Mouse (Mus musculus) gastrocnemius, adult 2 months (tissue): Measurements from ENCODE around the gene Plekhm2. TPM values are rescaled to one million over a fixed set of nuclear protein-coding genes. Genes with fewer than 3 reads are reported as not detected.

Source experiments
- DNase-seq: peaks from one replicate; pipeline ENCODE4 v3.0.0; 2022
- H3K27ac ChIP-seq: fragments of 200-600 bp; 2 replicates; pipeline ENCODE4 v1.8.1; 2022; ENCODE audit warnings: mild to moderate bottlenecking
- H3K4me3 ChIP-seq: fragments of 200-600 bp; 2 replicates; pipeline ENCODE4 v1.8.1; 2022; ENCODE audit warnings: mild to moderate bottlenecking, moderate library complexity
- CTCF ChIP-seq: fragments of 200-600 bp; IDR thresholded peaks from 2 replicates; pipeline ENCODE4 v1.8.1; 2022; ENCODE audit warnings: antibody characterized with exemption, mild to moderate bottlenecking, moderate library complexity
- intact Hi-C: fragments of 180-260 bp; cut with DNase I; formaldehyde crosslinking; loops from one replicate; pipeline ENCODE4 v1.15.1; 2025
- total RNA-seq, 2 experiments: library from RNA; stranded (reverse); gene quantifications; 2 replicates each; pipeline ENCODE4 v1.2.3; 2021

Plekhm2 gene
- total RNA-seq, 2 experiments from 2014 or later = 32.9 to 34.7 TPM

DNA sequence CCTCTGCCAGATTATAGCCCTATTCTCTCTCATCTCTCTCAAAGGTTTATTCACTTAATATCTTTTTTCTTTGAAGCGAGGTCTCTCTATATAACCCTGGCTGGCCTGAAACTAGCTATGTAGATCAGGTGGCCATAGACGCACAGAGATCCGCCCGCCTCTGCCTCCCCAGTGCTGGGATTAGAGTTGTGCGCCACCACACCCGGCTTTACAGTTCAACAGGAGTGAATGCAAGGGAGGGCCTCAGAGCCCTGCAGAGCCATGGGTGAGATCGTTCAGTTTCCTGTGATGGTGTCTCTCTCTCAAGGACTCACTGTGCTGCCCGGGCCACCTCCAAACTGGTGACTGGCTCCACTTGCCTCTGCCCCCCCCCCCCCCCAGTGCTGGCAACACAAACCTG lies 40.6 kb downstream of the Plekhm2 start:
- intact Hi-C loops = no loop called here

DNA sequence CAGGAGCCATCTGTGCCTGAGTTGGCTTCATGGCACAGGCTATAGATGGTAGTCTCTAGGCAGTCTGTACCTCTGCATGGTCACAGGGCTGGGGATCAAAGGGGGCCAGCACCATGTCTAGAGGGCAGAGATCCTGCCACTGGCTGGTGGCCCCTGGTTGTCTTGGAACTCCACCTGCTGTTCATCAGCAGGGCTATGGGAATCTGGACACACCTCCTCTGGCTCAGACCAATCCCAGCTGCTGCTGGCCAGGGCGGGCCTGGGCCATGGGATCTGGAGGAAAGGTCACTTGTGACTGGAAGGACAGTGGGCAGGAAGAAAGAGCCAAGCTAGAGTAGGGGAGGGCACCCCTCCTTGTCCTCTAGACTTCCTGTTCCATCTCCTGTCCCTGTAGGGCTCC lies 41.0 kb downstream of the Plekhm2 start, which contains the start of gene Slc25a34:
Slc25a34 (minus strand) TSS at position 156 of the 400 bp plus-strand sequence.
- intact Hi-C loops = loop anchor here (2.0 kb wide), 1 partner anchor 13 kb away; no protein-coding TSS in a partner anchor
- Histone ChIP-seq H3K4me3 (peak within 1 kb of the TSS; percentile 69), H3K27ac (peak within 1 kb of the TSS; percentile 90)
- peak; percentile 88 for DNase-seq
- 0 out of 2 replicates have a peak, but pooled peaks have one; percentile 6 for TF ChIP-seq CTCF

More for the DNA sequence above, 40.6 kb downstream of the Plekhm2 start:
- no peak overlapping the region for H3K4me3 ChIP-seq
- no peak for DNase-seq
- no peak for TF ChIP-seq CTCF
- peak overlapping the region; percentile 90 for H3K27ac ChIP-seq

DNA sequence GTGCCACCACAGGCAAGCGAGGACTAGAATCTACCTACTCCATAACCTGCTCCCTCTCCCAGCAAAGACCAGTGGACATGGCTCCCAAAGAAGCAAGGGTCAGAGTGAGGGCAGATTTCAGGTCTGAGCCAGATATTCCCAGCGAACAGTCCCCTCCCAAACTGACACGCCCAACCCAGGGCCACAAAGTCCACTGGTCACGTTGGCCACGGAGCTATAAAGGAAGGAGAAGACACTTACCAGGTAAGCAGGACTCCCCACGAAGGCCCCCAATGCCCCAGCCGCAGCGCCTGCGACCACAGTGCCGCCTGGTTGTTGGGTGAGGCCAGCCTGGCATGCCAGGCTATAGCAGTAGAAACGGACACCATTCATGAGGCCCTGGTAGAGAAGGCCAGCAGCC lies 41.7 kb downstream of the Plekhm2 start:
- DNase-seq = no peak
- peak overlapping the region; percentile 90 for H3K27ac ChIP-seq
- TF ChIP-seq CTCF = no peak
- intact Hi-C loops = loop anchor here (2.0 kb wide), 1 partner anchor 14 kb away; no protein-coding TSS in a partner anchor
- peak overlapping the region; percentile 69 for H3K4me3 ChIP-seq

DNA sequence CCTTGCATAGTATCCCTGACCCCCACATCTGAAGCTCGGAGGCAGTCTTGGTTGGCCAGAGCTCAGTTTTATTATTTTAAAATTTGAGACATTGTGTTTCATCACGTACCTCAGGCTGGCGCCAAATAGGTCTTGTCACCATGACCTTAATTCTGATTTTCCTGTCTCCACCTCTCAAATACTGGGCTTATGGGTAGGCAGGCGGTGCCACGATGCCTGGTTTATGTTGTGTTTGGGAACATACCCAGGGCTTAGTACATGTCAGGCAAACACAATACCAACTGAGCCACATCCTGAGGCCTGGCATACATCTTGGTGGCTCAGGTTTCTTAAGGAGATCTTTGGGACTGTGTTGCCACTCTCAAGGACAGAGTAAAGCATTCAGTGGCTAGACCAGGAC lies 42.1 kb downstream of the Plekhm2 start:
- no peak for DNase-seq
- intact Hi-C loops = loop anchor here (2.0 kb wide), 1 partner anchor 14 kb away; no protein-coding TSS in a partner anchor
- peak overlapping the region; percentile 69 for H3K4me3 ChIP-seq
- H3K27ac ChIP-seq = peak overlapping the region; percentile 90
- no peak for TF ChIP-seq CTCF

DNA sequence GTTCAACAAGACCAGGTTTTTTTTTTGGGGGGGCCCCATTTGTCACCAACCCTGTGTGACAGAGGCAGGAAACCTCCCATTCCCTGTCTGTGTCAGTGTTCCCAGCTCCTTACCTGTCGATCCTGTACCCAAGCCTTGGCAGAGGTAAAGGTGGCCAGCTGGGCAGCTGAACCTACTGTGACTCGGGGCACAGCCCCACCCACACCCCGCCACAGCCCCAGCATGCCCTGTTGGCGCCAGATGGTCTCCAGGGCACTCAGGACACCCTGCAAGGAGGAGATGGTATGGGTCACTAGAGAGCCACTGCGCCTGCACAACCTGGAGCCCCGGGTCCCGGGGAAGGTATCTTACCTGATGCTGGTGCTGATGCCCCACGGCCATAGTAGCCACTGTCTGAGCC lies 42.6 kb downstream of the Plekhm2 start:
- intact Hi-C loops = loop anchor here (2.0 kb wide), 1 partner anchor 15 kb away; no protein-coding TSS in a partner anchor

DNA sequence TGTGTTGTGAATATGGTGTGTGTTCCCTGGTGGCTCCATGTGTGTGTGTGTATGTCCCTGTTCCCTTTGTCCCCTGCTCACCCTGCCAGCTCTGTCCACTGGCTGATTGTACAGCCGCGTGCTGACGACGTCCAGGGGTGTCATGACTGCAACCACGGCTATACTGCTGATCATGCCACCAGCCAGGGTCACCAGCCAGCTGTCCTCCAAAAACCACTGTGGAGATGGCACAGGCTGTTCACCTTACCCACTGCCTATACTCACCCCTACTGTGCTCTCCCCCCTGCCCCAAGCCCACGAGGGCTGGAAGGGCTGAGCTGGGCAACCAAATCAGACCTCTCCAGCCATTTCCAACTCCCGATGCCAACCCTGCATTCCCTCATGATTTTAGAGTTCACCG lies 43.4 kb downstream of the Plekhm2 start:
- intact Hi-C loops = no loop called here
- H3K4me3 ChIP-seq = no peak overlapping the region
- TF ChIP-seq CTCF = no peak
- H3K27ac ChIP-seq = no peak overlapping the region
- DNase-seq = no peak

More for the DNA sequence above, 42.6 kb downstream of the Plekhm2 start:
- Histone ChIP-seq H3K4me3 (peak overlapping the region; percentile 69), H3K27ac (peak overlapping the region; percentile 90)
- DNase-seq = no peak
- no peak for TF ChIP-seq CTCF

DNA sequence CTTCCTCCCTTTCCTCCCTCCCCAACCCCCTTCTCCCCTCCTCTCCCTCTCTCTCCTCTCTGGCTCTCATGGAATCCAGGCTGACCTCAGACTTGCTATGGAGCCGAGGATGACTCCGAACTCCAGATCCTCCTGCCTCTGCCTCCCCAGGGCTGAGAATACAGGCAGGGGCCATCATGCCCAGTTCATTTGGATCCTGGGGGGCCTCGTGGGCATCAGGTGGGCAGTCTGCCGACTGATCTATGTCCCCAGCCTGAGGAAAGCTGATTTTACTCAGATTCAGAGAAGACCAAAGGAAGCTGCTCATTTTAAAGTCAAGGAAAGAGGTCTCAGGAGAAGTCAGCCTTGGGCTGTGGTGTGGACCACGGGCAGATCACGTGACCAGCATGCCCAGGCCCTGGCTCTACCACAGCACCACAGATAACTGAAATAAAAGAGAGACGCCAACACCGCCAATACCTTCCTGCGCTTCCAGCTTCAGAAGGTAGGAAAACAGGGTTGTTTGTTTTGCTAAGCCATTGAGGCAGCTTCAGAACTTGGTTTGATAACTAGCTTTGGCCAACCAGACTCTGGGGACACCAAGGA lies 45.3 kb downstream of the Plekhm2 start:
- no peak for DNase-seq
- TF ChIP-seq CTCF = no peak
- Histone ChIP-seq H3K4me3 (no peak overlapping the region), H3K27ac (no peak overlapping the region)
- intact Hi-C loops = loop anchor here (2.0 to 10.0 kb wide), 3 partner anchors 205 to 335 kb away; partner anchors contain the start of gene Cela2a

DNA sequence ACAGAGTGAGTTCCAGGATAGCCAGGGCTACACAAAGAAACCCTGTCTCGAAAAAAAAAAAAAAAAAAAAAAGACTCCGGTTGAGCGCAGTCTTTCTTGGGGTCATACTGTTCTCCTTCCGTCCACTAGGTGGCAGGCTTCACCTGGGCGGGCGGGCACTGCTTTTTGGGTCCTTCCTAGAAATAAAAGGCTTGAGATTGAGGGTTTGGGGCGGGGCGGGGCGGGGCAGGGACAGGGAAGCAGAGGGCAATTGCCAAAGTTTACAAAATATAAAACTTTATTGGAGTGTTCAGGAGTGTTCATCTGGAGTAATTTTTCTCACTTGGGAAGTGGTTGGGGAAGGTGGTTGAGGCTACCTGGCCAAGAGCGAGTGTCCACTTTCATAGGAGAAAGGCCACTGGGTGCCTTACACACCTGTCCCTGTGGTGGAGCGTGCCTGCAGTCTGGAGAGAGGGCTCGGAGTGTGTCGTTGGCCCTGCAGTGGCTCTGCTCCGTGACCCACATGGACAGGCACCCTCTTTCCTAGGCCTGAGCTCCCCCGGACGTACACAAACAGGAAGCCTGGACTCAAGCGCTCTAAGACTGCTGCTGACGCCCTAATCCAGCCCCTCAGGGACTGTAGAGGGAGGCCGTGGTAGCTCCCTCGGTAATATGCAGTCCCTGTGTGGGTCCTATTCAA lies 46.0 kb downstream of the Plekhm2 start, which contains the start of gene Tmem82:
Tmem82 (minus strand) TSS at position 69 of the 679 bp plus-strand sequence.
- TF ChIP-seq CTCF = peak; percentile 66
- Histone ChIP-seq H3K27ac (peak within 1 kb of the TSS; percentile 9), H3K4me3 (peak within 1 kb of the TSS; percentile 59)
- DNase-seq = peak; percentile 71
- intact Hi-C loops = loop anchor here (2.0 to 10.0 kb wide), 3 partner anchors 206 to 336 kb away; partner anchors contain the start of gene Cela2a

DNA sequence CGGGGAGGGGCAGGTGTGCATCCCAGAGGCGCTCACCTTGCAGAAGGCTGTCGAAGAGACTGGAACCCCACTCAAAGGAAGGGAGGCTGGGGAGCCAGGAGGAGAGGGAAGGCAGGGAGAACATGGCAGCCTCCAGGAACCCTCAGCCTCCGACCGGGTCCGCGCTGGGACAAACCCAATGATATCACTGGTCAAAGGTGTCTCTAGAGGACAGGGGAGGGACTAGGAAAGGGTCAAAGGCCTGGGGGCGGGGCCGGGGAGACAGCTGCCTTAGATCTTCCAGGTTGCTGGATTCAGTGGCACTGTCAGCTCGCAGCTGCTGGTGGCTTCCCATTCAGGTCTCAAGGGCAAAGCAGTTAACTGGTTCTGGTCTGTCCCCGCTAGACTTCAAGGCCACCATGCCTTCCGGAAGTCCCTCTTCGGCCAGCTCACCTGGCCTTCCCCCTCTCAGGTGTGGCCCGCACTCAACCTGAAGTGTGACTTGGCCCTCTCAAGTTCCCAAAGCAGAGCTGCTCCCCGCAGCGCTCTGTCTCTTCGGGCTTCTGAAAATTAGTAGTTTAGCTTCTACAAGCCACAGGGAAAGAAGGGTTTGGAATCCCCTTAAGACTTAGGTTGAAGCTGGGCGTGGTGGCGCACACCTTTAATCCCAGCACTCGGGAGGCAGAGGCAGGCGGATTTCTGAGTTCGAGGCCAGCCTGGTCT lies 46.7 kb downstream of the Plekhm2 start:
- no peak for DNase-seq
- intact Hi-C loops = loop anchor here (2.0 to 10.0 kb wide), 3 partner anchors 207 to 337 kb away; partner anchors contain the start of gene Cela2a
- Histone ChIP-seq H3K4me3 (peak overlapping the region; percentile 59), H3K27ac (no peak overlapping the region)
- TF ChIP-seq CTCF = no peak

DNA sequence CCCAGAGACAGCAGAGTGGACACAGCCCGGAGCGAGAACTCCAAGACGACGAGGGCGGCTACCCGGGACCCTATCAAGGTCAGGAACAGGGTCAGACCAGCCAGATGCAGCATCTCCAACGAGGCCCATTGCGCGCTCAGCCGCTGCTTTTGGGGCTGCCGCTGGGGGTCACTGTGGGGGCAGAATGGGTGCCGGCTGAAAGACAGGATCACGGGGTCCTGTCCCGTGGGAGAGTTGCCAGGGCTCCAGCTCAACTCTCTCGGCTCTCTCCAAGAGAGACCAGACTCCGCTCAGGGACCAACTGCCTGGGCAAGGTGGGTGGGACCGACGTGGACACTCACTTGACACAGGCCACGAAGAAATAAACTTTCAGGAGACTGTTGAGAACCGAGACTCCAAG lies 47.4 kb downstream of the Plekhm2 start:
- intact Hi-C loops = loop anchor here (10.0 kb wide), 2 partner anchors 208 to 338 kb away; partner anchors contain the start of gene Cela2a
- H3K27ac ChIP-seq = no peak overlapping the region
- peak; percentile 86 for DNase-seq
- H3K4me3 ChIP-seq = peak overlapping the region; percentile 59
- TF ChIP-seq CTCF = peak; percentile 68

DNA sequence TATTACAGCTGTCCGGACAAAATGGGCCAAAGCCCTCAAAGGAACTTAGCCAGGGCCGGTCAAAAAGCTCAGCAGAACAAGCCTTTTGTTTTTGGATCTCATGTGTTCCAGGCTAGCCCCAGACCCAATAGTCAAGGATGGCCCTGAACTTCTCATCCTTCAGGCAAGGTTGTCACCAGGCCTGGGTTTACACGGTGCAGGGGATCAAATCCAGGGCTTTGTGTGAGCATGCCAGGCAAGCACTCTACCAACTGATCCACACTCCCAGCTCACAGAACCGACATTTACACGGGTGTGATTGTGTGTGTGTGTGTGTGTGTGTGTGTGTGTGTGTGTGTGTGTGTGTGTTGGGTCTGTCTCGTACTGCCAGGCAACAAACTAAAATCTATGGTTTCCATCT lies 47.9 kb downstream of the Plekhm2 start:
- H3K27ac ChIP-seq = no peak overlapping the region
- H3K4me3 ChIP-seq = no peak overlapping the region
- no peak for TF ChIP-seq CTCF
- DNase-seq = no peak
- intact Hi-C loops = loop anchor here (10.0 kb wide), 2 partner anchors 208 to 338 kb away; partner anchors contain the start of gene Cela2a

DNA sequence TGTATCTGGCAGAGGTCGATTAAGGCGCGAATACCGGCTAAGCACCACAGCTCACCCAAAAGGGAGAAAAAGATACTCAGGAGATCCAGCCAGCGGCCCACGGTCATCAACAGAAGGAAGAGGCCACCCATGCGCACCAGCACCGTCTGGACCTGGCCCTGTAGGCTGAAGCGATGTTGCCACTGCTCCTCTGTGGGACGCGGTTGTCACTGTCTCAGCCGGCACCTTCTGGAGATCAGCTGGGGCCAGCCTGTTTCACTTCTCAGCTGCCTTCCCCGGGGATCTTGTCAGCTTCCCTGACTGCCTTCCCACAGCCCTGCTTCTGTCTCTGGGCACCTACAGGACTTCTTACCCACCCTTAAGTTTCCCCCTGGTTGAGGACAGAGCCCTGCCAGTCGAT lies 49.8 kb downstream of the Plekhm2 start:
- intact Hi-C loops = loop anchor here (10.0 kb wide), 2 partner anchors 210 to 340 kb away; partner anchors contain the start of gene Cela2a
- Histone ChIP-seq H3K4me3 (no peak overlapping the region), H3K27ac (no peak overlapping the region)
- DNase-seq = no peak
- TF ChIP-seq CTCF = no peak
